Mouse (Mus musculus) layer of hippocampus, postnatal 25 days (tissue): ENCODE measurements around the gene Col25a1. TPM values are rescaled to one million over a fixed set of nuclear protein-coding genes. Genes with fewer than 3 reads are reported as not detected.

ENCODE experiments used
- DNase-seq, 2 experiments: peaks; one replicate each; pipeline ENCODE4 v3.0.0; 2022; ENCODE audit warnings: mixed read lengths in 2 of 2, low spot score in 1 of 2; ENCODE audit errors: extremely low spot score in 1 of 2
- total RNA-seq, 2 experiments: library from RNA; stranded (reverse); gene quantifications; 2 replicates each; pipeline ENCODE4 v1.2.3; 2021

Col25a1 gene
- total RNA-seq, 2 experiments from 2014 or later = 68.4 to 70.2 TPM

GRCm38 (mm10) chr3:130620517-130621146 lies 489.3 kb downstream of the Col25a1 start:
- no peak for DNase-seq

GRCm38 (mm10) chr3:130628358-130628757 lies 497.1 kb downstream of the Col25a1 start:
- no peak for DNase-seq

GRCm38 (mm10) chr3:130633859-130634258 lies 502.6 kb downstream of the Col25a1 start:
- DNase-seq = no peak

- no peak for DNase-seq
These were observed 515.0 kb downstream of the Col25a1 start for GRCm38 (mm10) chr3:130646110-130646810.

Other genes starting within 250 kb of the Col25a1 start
- 1 to 10 TPM; 6.5 to 7.2 TPM for gene Casp6, start 230.1 kb upstream of the Col25a1 start, total RNA-seq
- 1 to 10 TPM; 3.3 to 3.8 TPM for gene Mcub, start 161.3 kb upstream of the Col25a1 start, total RNA-seq
- gene Sec24b, start 69.9 kb upstream of the Col25a1 start, total RNA-seq = 10 to 100 TPM; 51.6 to 55.9 TPM